Mouse (Mus musculus): ENCODE measurements around the gene Cbl.

- no peak for TF ChIP-seq CTCF (IDR thresholded peaks at IDR 0.05; ENCODE audit: borderline replicate concordance, extremely low read depth, insufficient read depth, insufficient read length)
- no peak for TF ChIP-seq POLR2A (IDR thresholded peaks at IDR 0.05; ENCODE audit: borderline replicate concordance, extremely low read depth, insufficient read depth, insufficient read length, poor library complexity, severe bottlenecking)
Measured at GRCm38 (mm10) chr9:44131276-44131590, 102.6 kb downstream of the Cbl start.
